Mouse (Mus musculus): Measurements from ENCODE around the gene Gm17577.
"Not testable (repeated sequence)": the region's sequence is repeated elsewhere in the genome, so short reads cannot be mapped to it uniquely, and the experiment has no call there.

Gm17577 gene

DNA sequence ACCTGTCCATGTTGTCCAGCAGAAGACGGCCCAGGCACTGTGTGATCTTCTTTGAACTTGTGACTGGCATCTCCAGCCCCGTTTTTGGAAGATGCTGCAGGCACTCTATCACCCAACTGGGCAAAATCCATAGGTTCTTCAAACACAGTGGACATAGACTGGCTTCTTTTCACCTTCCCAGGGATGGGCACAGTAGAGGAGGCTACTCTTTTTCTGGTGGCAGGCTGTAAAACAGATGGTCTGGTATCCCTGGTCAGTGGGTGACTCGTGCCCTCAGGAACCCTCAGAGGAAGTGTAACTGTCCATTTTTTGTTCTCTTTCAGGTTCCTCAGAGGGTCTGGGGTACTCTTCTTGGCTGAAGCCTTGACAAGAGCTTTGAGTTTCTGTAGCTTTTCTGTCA lies at the start of gene Gm17577:
Gm17577 (minus strand) TSS at position 101 of the 400 bp plus-strand sequence.
- not testable (repeated sequence) for DNase-seq (ENCODE audit: low read depth)

DNA sequence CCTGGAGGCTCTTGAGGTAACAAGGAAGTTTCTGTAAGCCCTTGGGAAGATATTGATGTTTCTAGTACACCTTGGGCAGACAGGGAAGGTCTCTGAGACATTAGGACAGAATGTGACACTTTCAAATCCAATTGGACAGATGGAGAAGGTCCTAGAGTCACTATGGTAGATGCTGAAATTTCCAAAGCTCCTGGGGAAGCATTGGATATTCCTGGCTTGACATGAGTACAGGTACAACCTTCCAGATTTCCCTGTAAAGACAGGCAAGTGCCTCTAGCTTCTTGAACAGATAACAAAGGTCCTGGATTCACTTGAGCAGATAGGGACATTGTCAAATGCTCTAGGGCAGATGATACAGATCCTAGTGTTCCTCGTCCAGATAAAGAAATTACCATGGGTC lies 24.3 kb downstream of the Gm17577 start, which contains the start of gene Srsx:
Srsx (minus strand) TSS at position 101 of the 400 bp plus-strand sequence.
- not testable (repeated sequence) for DNase-seq (ENCODE audit: low read depth)
